Mouse (Mus musculus) megakaryocyte, embryonic 14.5 days (primary cell): ENCODE measurements around the gene H2al1m. TPM values are rescaled to one million over a fixed set of nuclear protein-coding genes. Genes with fewer than 3 reads are reported as not detected.
"Not testable (repeated sequence)": the region's sequence is repeated elsewhere in the genome, so short reads cannot be mapped to it uniquely, and the experiment has no call there.

Experiments used
- H3K27me3 ChIP-seq: replicated peaks from 2 replicates; pipeline ENCODE3; 2012; ENCODE audit warnings: inconsistent platforms
- H3K36me3 ChIP-seq: replicated peaks from 2 replicates; pipeline ENCODE3; 2012; ENCODE audit warnings: low read length, inconsistent platforms, mixed read lengths
- H3K4me1 ChIP-seq: 2 replicates; pipeline ENCODE4 v1.6.1; 2012; ENCODE audit warnings: inconsistent platforms
- H3K4me3 ChIP-seq: replicated peaks from 2 replicates; pipeline ENCODE3; 2012; ENCODE audit warnings: moderate library complexity, mild to moderate bottlenecking, inconsistent platforms
- H3K9me3 ChIP-seq: 2 replicates; pipeline ENCODE4 v1.6.1; 2012; ENCODE audit warnings: inconsistent platforms
- FLI1 ChIP-seq: IDR thresholded peaks from 2 replicates; pipeline ENCODE4 v1.6.1; 2012; ENCODE audit warnings: low read length, inconsistent platforms, mixed read lengths
- GATA1 ChIP-seq: IDR thresholded peaks from 3 replicates; pipeline ENCODE4 v1.6.1; 2012; ENCODE audit warnings: mixed read lengths, low read length, inconsistent platforms, borderline replicate concordance
- polyA plus RNA-seq: library from polyadenylated mRNA; stranded (reverse); fragments of >175 nt; gene quantifications from 2 replicates; pipeline ENCODE4 v1.2.3, GENCODE M21; 2012; ENCODE audit warnings: low replicate concordance; ENCODE audit not compliant: insufficient read depth

H2al1m gene
- polyA plus RNA-seq = not detected in 2 replicates

DNA sequence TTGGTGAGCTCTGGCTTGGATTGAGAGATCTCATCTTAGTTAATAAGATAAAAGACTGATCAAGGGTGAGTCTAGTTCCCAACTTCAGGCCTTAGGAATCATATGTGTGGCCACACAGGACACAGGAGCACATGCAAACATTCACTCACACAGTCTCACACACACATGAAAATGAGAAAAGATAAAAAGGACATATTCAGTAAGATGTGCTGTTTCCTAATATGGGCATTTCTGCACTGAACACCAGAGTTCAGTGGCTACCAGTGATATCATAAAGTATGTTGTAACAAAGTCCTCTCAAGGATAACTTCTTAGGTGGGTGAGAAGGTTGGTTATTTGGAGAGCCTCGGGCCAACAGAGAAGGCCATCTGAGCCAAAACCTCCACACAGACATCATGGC, at the start of gene H2al1m:
Gene H2al1m (plus strand): TSS at position 301 of the 400 bp plus-strand sequence.
- not testable (repeated sequence) for H3K4me3 ChIP-seq, H3K9me3 ChIP-seq, H3K36me3 ChIP-seq, H3K4me1 ChIP-seq, H3K27me3 ChIP-seq

DNA sequence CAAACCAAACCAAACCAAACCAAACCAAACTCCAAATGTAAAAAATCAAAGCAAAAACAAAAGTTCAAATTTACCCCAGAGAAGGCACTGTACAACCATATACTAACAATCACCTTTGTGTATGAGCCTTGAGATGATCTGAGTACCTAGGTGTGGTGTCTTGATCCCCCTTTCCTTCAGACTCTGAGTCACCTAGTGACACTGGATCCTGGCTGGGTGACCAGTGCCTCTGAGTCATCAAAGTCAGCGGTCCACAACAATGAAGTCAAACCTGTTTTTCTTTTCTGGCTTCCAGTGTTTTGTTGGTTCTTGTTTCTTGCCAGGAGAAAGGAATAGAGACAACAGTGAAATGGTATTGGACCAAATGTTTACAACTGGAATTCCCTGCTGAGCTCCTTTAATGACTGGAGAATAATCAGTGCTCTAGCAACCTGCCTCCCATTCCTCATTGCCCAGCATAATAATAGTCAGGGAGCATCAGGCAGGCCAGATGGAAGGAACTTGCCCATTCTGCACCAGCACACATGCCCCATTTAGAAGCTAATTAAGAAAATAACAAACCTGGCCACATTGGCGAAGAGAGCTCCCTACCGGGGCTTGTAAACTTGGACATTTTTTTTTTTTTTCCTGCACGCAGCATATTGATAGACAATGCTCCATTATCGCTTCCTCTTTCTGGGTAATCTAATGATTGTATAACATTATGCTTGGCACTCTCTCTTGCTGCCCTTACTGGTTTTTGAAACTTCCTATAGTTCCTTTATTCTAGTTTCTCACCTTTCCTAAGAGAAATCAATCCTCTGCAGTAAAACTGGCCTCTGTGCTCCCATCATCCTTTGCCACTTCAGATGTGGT, 42.6 kb upstream of the H2al1m start:
- TF ChIP-seq FLI1 (no peak), GATA1 (no peak)
- Histone ChIP-seq H3K27me3 (no peaks in the 10 kb centered on the region), H3K4me1 (peaks cover 3% of the 10 kb centered on the region; the same call in 1 of the 2 replicates), H3K9me3 (peaks cover 12% of the 10 kb centered on the region), H3K4me3 (no peak overlapping the region), H3K36me3 (no peaks in the 10 kb centered on the region)

GRCm38 (mm10) chrX:9243381-9243864, 40.1 kb upstream of the H2al1m start:
- H3K4me1 ChIP-seq = peaks cover 3% of the 10 kb centered on the region; the same call in 1 of the 2 replicates
- peaks cover 12% of the 10 kb centered on the region for H3K9me3 ChIP-seq
- TF ChIP-seq FLI1 (no peak), GATA1 (no peak)
- no peak overlapping the region for H3K4me3 ChIP-seq
- H3K27me3 ChIP-seq = no peaks in the 10 kb centered on the region
- H3K36me3 ChIP-seq = no peaks in the 10 kb centered on the region

- Histone ChIP-seq H3K36me3 (no peaks in the 10 kb centered on the region), H3K4me1 (peaks cover 3% of the 10 kb centered on the region; the same call in 1 of the 2 replicates), H3K4me3 (no peak overlapping the region)
These were observed 38.8 kb upstream of the H2al1m start for GRCm38 (mm10) chrX:9244603-9245336.

GRCm38 (mm10) chrX:9248911-9249310, 34.7 kb upstream of the H2al1m start:
- Histone ChIP-seq H3K4me1 (no peaks in the 10 kb centered on the region; the same call in 1 of the 2 replicates), H3K9me3 (no peaks in the 10 kb centered on the region), H3K36me3 (no peaks in the 10 kb centered on the region), H3K27me3 (peaks cover 2% of the 10 kb centered on the region), H3K4me3 (no peak overlapping the region)
- TF ChIP-seq GATA1 (no peak), FLI1 (no peak)

More at GRCm38 (mm10) chrX:9244603-9245336, 38.8 kb upstream of the H2al1m start:
- TF ChIP-seq GATA1 (no peak), FLI1 (no peak)
- no peaks in the 10 kb centered on the region for H3K9me3 ChIP-seq
- H3K27me3 ChIP-seq = no peaks in the 10 kb centered on the region

DNA sequence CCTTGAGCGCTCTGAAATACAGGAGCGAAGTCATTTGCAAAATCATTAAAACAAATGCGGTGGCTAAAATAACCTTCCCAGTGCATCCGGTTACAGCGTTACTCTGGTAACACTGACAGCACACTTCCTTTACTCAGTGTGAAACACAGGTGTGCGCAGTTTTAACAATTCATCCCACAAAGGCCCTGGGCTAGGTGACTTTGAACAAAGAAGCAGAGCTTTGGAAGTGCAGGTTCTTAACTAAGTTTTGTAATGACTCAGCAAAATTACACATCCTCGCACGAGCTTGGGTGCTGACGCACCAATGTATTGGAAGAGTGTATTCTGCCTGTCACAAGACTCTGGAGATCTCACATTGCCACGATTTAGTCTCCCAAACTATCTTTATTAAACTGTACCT, 29.6 kb upstream of the H2al1m start:
- Histone ChIP-seq H3K27me3 (peaks cover 3% of the 10 kb centered on the region), H3K9me3 (no peaks in the 10 kb centered on the region), H3K4me3 (no peak overlapping the region), H3K36me3 (no peaks in the 10 kb centered on the region), H3K4me1 (peaks cover 9% of the 10 kb centered on the region; the same call in 1 of the 2 replicates)
- TF ChIP-seq GATA1 (no peak), FLI1 (no peak)

DNA sequence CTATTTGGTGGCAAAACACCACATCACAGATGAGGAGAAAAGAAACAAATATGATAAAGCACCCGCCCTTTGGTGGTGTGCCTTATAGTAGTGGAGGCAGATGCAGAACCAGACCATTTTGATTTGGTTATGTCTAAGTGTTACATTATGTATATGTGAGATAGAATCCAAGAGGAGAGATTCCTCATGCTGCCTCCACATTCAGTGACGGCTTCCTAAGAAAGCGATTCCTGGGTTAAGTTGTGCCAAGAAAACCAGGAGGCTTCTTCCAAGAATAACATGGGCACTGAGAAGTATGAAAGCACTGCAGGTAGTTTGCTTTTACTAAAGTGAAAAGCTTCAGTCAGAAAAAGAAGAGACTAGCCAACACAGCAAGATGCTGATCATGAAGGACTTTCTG, 28.7 kb upstream of the H2al1m start:
- Histone ChIP-seq H3K27me3 (peaks cover 3% of the 10 kb centered on the region), H3K4me1 (peaks cover 9% of the 10 kb centered on the region; the same call in 1 of the 2 replicates), H3K4me3 (no peak overlapping the region), H3K9me3 (no peaks in the 10 kb centered on the region), H3K36me3 (no peaks in the 10 kb centered on the region)
- TF ChIP-seq FLI1 = no peak
- TF ChIP-seq GATA1 = no peak

DNA sequence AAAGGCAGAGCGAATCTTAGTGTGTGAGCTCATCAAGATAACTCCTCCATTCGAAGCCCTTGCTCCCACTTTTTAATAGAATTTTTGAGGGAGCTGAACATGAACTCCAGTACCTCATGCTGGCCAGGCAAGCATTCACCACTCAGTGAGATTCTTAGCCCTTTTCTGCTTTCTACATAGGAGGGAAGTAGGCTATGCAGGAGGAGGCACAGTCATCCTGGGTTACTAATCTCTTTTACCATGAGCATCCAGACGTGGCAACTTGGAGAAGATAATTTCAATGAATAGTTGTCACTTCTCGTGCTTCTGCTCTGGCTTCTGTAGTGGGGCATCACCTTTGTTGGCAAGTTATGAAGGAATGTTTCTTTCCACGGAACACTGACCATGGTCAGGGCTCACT, 26.8 kb upstream of the H2al1m start, which contains the start of gene Gm14862:
Gene Gm14862 (minus strand): TSS at position 134 of the 400 bp plus-strand sequence.
- Histone ChIP-seq H3K9me3 (no peaks in the 10 kb centered on the region), H3K4me1 (peaks cover 9% of the 10 kb centered on the region; the same call in 1 of the 2 replicates), H3K36me3 (no peaks in the 10 kb centered on the region), H3K27me3 (peaks cover 2% of the 10 kb centered on the region), H3K4me3 (no peak within 1 kb of the TSS)
- TF ChIP-seq FLI1 (no peak), GATA1 (no peak)

DNA sequence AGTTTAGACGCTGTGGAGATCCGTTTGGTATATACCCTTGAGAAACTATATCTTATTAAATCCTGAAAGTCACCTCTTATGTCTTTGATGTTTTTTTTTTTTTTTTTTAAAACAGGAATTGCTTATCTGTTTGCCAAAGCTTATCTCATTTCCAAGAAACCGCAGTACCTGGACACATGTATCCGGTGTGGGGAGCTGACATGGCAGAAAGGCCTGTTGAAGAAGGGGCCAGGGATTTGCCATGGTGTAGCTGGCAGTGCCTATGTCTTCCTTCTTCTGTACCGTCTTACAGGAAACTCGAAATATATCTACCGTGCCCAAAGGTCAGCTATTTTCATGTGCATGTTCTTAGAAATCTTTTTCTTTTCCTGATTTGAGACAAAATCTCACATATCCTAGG, 25.7 kb upstream of the H2al1m start:
- no peaks in the 10 kb centered on the region for H3K36me3 ChIP-seq
- no peaks in the 10 kb centered on the region for H3K9me3 ChIP-seq
- H3K4me3 ChIP-seq = no peak overlapping the region
- TF ChIP-seq FLI1 = no peak
- TF ChIP-seq GATA1 = no peak
- H3K4me1 ChIP-seq = peaks cover 9% of the 10 kb centered on the region; the same call in 1 of the 2 replicates
- H3K27me3 ChIP-seq = peaks cover 2% of the 10 kb centered on the region
